Mouse (Mus musculus): ENCODE data around the gene Defb33. TPM values are rescaled to one million over a fixed set of nuclear protein-coding genes. Genes with fewer than 3 reads are reported as not detected.

Gene Defb33
- not detected for total RNA-seq (2021)
- long read RNA-seq, experiment 1 = 0 reads
- long read RNA-seq, experiment 2 = 0 reads

GRCm38 (mm10) chr8:20892369-20892768, at the start of gene Defb33:
Gene Defb33, plus strand, starts transcription at chr8:20892669.
- no peak for DNase-seq

GRCm38 (mm10) chr8:20874608-20875007, 17.9 kb upstream of the Defb33 start:
- no peak for DNase-seq

- DNase-seq = no peak
Observed at GRCm38 (mm10) chr8:20902527-20902926, 10.1 kb downstream of the Defb33 start, which contains the start of gene Gm15056. Gene Gm15056, minus strand, starts transcription at chr8:20902627.

- DNase-seq = no peak
Observed at GRCm38 (mm10) chr8:20907119-20907518, 14.7 kb downstream of the Defb33 start.

- DNase-seq = no peak
Observed at GRCm38 (mm10) chr8:20908256-20908655, 15.8 kb downstream of the Defb33 start.

- DNase-seq = no peak
Observed at GRCm38 (mm10) chr8:20912288-20912687, 19.8 kb downstream of the Defb33 start.

- DNase-seq = no peak
Observed at GRCm38 (mm10) chr8:20921971-20922370, 29.5 kb downstream of the Defb33 start, which contains the start of gene Gm6040. Gene Gm6040, minus strand, starts transcription at chr8:20922071.

GRCm38 (mm10) chr8:20944610-20945009, 52.1 kb downstream of the Defb33 start, which contains the start of gene AY761185:
Gene AY761185, minus strand, starts transcription at chr8:20944710.
- DNase-seq = no peak

Other genes starting within 250 kb of the Defb33 start
- not detected for gene Gm15056, start 10.0 kb downstream of the Defb33 start, total RNA-seq (2021)
- not detected for gene Gm6040, start 29.4 kb downstream of the Defb33 start, total RNA-seq (2021)
- not detected for gene AY761185, start 52.0 kb downstream of the Defb33 start, total RNA-seq (2021)
- gene Defa21, start 132.9 kb downstream of the Defb33 start, total RNA-seq (2021) = not detected
- not detected for gene Defa23, start 162.4 kb downstream of the Defb33 start, total RNA-seq (2021)
- gene Defa35, start 172.4 kb downstream of the Defb33 start, total RNA-seq (2021) = not detected
- not detected for gene Defa25, start 191.8 kb downstream of the Defb33 start, total RNA-seq (2021)
- not detected for gene Gm14851, start 203.4 kb downstream of the Defb33 start, total RNA-seq (2021)
- gene Defa30, start 242.0 kb downstream of the Defb33 start, total RNA-seq (2021) = not detected

Measured in adrenal gland, postnatal 10 days (tissue).